Mouse (Mus musculus) small intestine, adult 2 months (tissue): Measurements from ENCODE around the gene Ccdc96. TPM values are rescaled to one million over a fixed set of nuclear protein-coding genes. Genes with fewer than 3 reads are reported as not detected.

ENCODE experiments used
- H3K27ac ChIP-seq: fragments of 200-500 bp; 2 replicates; pipeline ENCODE4 v1.5.1; 2012; ENCODE audit warnings: low read depth, low read length, control low read depth, inconsistent platforms; ENCODE audit not compliant: insufficient read depth
- H3K27me3 ChIP-seq: fragments of 200-500 bp; 2 replicates; pipeline ENCODE4 v1.6.1; 2012; ENCODE audit warnings: mild to moderate bottlenecking, moderate library complexity, low read length, inconsistent platforms; ENCODE audit not compliant: control insufficient read depth, insufficient read depth
- H3K36me3 ChIP-seq: fragments of 200-500 bp; 2 replicates; pipeline ENCODE4 v1.6.1; 2012; ENCODE audit warnings: mild to moderate bottlenecking, low read length, control low read depth, inconsistent platforms; ENCODE audit not compliant: control insufficient read depth, insufficient read depth
- H3K4me1 ChIP-seq: fragments of 200-500 bp; 2 replicates; pipeline ENCODE4 v1.6.1; 2012; ENCODE audit warnings: low read length, inconsistent platforms, mixed read lengths; ENCODE audit not compliant: control insufficient read depth, insufficient read depth, insufficient read length
- H3K4me3 ChIP-seq: fragments of 200-500 bp; 2 replicates; pipeline ENCODE4 v1.5.1; 2012; ENCODE audit warnings: low read depth, mild to moderate bottlenecking, control low read depth, inconsistent platforms, low read length, moderate library complexity
- CTCF ChIP-seq: fragments of 200-500 bp; IDR thresholded peaks from 2 replicates; pipeline ENCODE4 v1.5.1; 2012; ENCODE audit warnings: low read depth, mild to moderate bottlenecking, control low read depth, inconsistent platforms, low read length, moderate library complexity, mixed read lengths; ENCODE audit not compliant: insufficient replicate concordance, insufficient read length; ENCODE audit errors: extremely low read depth
- POLR2A ChIP-seq: fragments of 200-500 bp; IDR thresholded peaks from 2 replicates; pipeline ENCODE4 v1.6.1; 2012; ENCODE audit warnings: low read depth, mild to moderate bottlenecking, control low read depth, inconsistent platforms, low read length, moderate library complexity
- WGBS: fragments of 180-500 bp; shearing (Covaris S2); methylation state at CpG from one replicate; pipeline ENCODE4 v1.1.7; 2018; 5-methylcytosine and 5-hydroxymethylcytosine counted together
- polyA plus RNA-seq: library from polyadenylated mRNA; depleted of rRNA; stranded (reverse); fragments of >200 nt; gene quantifications from 2 replicates; pipeline ENCODE4 v1.2.3, GENCODE M21; 2012

The Ccdc96 gene
- polyA plus RNA-seq, 1 experiment: not detected

GRCm38 (mm10) chr5:36523219-36523703 lies 38.9 kb downstream of the Ccdc96 start:
- Histone ChIP-seq H3K27me3 (no peaks in the 10 kb centered on the region), H3K36me3 (peaks cover 38% of the 10 kb centered on the region), H3K27ac (no peak overlapping the region), H3K4me3 (no peak overlapping the region), H3K4me1 (no peaks in the 10 kb centered on the region; the same call in 1 of the 2 replicates)
- TF ChIP-seq CTCF (no peak), POLR2A (no peak)
- 79% methylated on average over 5 of the region's 5 CpGs for WGBS

DNA sequence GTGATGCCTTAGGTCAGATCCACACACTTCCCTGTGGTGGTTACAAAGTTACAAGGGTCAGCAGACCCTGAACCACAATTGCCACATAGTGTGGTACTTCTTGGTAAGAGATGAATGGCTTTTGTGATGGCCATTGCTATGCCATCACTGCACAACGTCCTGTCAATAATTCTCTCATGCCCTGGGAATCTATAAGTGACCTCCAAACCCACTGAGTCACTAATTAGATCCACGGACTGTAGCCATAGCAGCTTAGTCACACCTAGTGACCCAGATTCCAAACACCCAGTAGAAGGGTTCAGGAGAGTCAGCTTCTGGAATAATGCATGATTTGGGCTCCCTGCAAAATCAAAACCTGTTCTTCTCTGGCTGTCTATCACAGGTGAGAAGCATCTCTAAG lies 40.8 kb downstream of the Ccdc96 start:
- TF ChIP-seq CTCF (no peak), POLR2A (no peak)
- WGBS: 48% methylated on average over 2 of the region's 2 CpGs
- peaks cover 20% of the 10 kb centered on the region for H3K36me3 ChIP-seq
- H3K27ac ChIP-seq: no peak overlapping the region
- H3K27me3 ChIP-seq: no peaks in the 10 kb centered on the region
- H3K4me1 ChIP-seq: peaks cover 4% of the 10 kb centered on the region; the same call in 1 of the 2 replicates
- H3K4me3 ChIP-seq: no peak overlapping the region

DNA sequence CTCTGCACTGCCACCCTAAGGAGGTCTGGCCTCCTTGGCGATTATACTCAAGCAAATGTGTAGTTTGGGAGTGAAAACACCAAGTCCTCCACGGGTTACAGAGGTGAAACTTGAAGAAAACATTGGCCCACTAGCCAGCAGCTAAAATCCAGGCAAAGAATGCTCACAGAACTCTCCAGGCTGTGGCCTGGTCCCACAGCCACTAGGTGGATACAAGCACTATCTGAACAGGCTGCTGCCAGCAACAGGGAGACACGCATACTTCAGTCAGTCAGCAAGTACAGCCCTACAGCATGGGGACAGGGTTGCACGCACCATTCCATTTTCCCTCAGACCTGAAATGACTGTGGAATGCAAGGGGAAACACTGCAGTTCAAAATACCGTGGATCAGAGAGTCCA lies 41.9 kb downstream of the Ccdc96 start:
- 79% methylated on average over 5 of the region's 5 CpGs for WGBS
- TF ChIP-seq POLR2A (no peak), CTCF (peak; percentile 25; the same call in 1 of the 2 replicates)
- Histone ChIP-seq H3K36me3 (peaks cover 14% of the 10 kb centered on the region; the same call in 1 of the 2 replicates), H3K27ac (no peak overlapping the region), H3K27me3 (no peaks in the 10 kb centered on the region), H3K4me3 (no peak overlapping the region), H3K4me1 (peaks cover 4% of the 10 kb centered on the region; the same call in 1 of the 2 replicates)

- no peak for TF ChIP-seq CTCF
- no peak for TF ChIP-seq POLR2A
- Histone ChIP-seq H3K27ac (no peak overlapping the region), H3K36me3 (peaks cover 13% of the 10 kb centered on the region; the same call in 1 of the 2 replicates), H3K4me3 (no peak overlapping the region), H3K4me1 (peaks cover 4% of the 10 kb centered on the region; the same call in 1 of the 2 replicates), H3K27me3 (no peaks in the 10 kb centered on the region)
- 89% methylated on average over 2 of the region's 2 CpGs for WGBS
Measured at GRCm38 (mm10) chr5:36526921-36527320, 42.5 kb downstream of the Ccdc96 start.

- TF ChIP-seq CTCF (no peak), POLR2A (no peak)
- H3K27ac ChIP-seq: no peak overlapping the region
- WGBS: 4% methylated on average over 5 of the region's 5 CpGs
- peak overlapping the region; percentile 87 for H3K4me3 ChIP-seq
- H3K27me3 ChIP-seq: no peaks in the 10 kb centered on the region
- H3K36me3 ChIP-seq: peaks cover 6% of the 10 kb centered on the region; the same call in 1 of the 2 replicates
- H3K4me1 ChIP-seq: peaks cover 6% of the 10 kb centered on the region; the same call in 1 of the 2 replicates
Measured at GRCm38 (mm10) chr5:36529698-36530097, 45.3 kb downstream of the Ccdc96 start.

DNA sequence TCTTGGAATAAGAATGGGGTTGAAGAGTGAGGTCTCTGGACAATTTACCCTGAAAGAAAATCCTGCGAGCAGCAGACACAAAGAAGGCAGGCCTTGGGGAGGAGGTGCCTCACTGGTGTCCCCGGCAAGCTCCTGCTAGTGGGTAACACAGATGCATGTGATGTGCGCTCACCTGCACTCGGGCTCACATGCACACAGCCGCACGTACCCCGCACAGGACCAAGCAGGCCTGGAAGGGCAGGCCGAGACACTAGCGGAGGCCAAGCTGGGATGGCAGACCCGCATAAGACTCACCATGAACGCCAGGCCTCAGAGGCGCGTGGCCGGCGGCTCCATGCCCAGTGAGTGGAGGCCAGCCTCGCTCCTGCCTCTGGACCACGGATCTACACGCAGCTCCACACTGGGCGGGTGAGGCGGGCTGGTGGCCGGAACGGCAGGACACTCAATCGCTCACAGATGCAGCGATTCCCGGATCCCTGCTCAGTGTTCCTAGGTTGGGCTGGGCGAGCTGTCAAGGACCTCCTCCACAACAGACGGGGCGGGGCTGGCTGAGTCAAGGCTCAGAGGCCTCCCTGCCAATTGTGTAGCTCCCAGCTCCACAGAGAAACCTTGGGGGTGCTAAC lies 45.9 kb downstream of the Ccdc96 start:
- Histone ChIP-seq H3K27ac (no peak overlapping the region), H3K36me3 (0 out of 2 replicates have a peak, but pooled peaks cover 4% of the 10 kb centered on the region), H3K27me3 (no peaks in the 10 kb centered on the region), H3K4me1 (peaks cover 6% of the 10 kb centered on the region; the same call in 1 of the 2 replicates), H3K4me3 (peak overlapping the region; percentile 87)
- under 1% methylated on average over 28 of the region's 28 CpGs for WGBS
- TF ChIP-seq POLR2A (no peak), CTCF (no peak)

DNA sequence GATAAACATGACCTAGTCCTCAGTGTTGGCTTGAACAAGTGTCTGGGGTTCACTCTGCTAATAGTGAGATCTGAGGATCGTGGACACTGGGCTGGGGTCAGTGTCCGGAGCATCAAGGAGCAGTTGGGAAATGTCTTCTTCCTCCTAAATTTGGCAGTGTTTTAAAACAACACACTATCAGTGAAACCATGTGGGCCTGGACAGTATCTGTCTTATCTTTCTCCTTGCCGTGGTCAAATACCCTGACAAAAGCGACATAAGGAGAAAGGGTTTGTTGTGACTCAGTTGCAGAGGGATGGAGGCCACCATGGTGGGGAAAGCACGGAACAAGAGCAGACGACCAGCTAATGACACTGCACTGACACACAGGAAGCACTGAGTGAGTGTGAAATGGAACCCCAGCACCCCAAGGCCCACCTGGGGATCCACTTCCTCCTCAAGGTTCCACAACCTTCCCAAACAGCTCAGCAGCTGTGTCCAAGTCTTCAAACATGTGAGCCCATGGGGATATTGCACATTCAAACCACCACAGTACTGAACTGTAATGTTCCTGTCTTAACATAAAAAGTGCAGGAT lies 50.2 kb downstream of the Ccdc96 start:
- WGBS: 82% methylated on average over 6 of the region's 6 CpGs
- TF ChIP-seq CTCF (no peak), POLR2A (no peak)
- Histone ChIP-seq H3K4me1 (peaks cover 4% of the 10 kb centered on the region; the same call in 1 of the 2 replicates), H3K27me3 (no peaks in the 10 kb centered on the region), H3K27ac (no peak overlapping the region; the same call in 1 of the 2 replicates), H3K4me3 (no peak overlapping the region), H3K36me3 (0 out of 2 replicates have a peak, but pooled peaks cover 1% of the 10 kb centered on the region)
